Mouse (Mus musculus) midbrain, embryonic 14.5 days (tissue): ENCODE results near the gene Ccdc183. TPM values are rescaled to one million over a fixed set of nuclear protein-coding genes. Genes with fewer than 3 reads are reported as not detected.
A peak's percentile ranks its signal among the peaks of the same experiment; 100 is the strongest.

Source experiments
- ATAC-seq: fragments of 200-750 bp; cut with Nextera tagmentation; 2 replicates; pipeline ENCODE4 v1.8.0; 2017; ENCODE audit warnings: moderate number of reproducible peaks, moderate library complexity; ENCODE audit not compliant: low FRiP score, low TSS enrichment
- DNase-seq: peaks from one replicate; pipeline ENCODE4 v3.0.0-alpha.2; 2015
- H3K27ac ChIP-seq: fragments of 300-500 bp; sonication (generic); replicated peaks from 2 replicates; pipeline ENCODE4 v1.5.1; 2014; ENCODE audit warnings: mild to moderate bottlenecking, low read depth, low read length, moderate library complexity
- H3K27me3 ChIP-seq: fragments of 300-500 bp; sonication (generic); 2 replicates; pipeline ENCODE4 v1.6.1; 2014; ENCODE audit warnings: low read length, control low read depth, mixed read lengths; ENCODE audit not compliant: control insufficient read depth, insufficient read depth
- H3K36me3 ChIP-seq: fragments of 300-500 bp; sonication (generic); 2 replicates; pipeline ENCODE4 v1.6.1; 2014; ENCODE audit warnings: low read length, control low read depth; ENCODE audit not compliant: control insufficient read depth, insufficient read depth
- H3K4me1 ChIP-seq: fragments of 300-500 bp; sonication (generic); 2 replicates; pipeline ENCODE4 v1.6.1; 2014; ENCODE audit warnings: mild to moderate bottlenecking, antibody characterized with exemption, low read length, control low read depth; ENCODE audit not compliant: control insufficient read depth, insufficient read depth
- H3K4me2 ChIP-seq: fragments of 300-500 bp; sonication (generic); 2 replicates; pipeline ENCODE4 v1.6.1; 2014; ENCODE audit warnings: mild to moderate bottlenecking, low read length, moderate library complexity
- H3K4me3 ChIP-seq: fragments of 300-500 bp; sonication (generic); replicated peaks from 2 replicates; pipeline ENCODE4 v1.5.1; 2014; ENCODE audit warnings: low read depth, low read length
- H3K9ac ChIP-seq: fragments of 300-500 bp; sonication (generic); replicated peaks from 2 replicates; pipeline ENCODE4 v1.6.1; 2014; ENCODE audit warnings: mild to moderate bottlenecking, low read length, moderate library complexity
- H3K9me3 ChIP-seq: fragments of 300-500 bp; sonication (generic); 2 replicates; pipeline ENCODE4 v1.6.1; 2016; ENCODE audit warnings: low read length, control low read depth, mixed read lengths; ENCODE audit not compliant: control insufficient read depth
- WGBS: fragments of 180-500 bp; shearing (Covaris S2); extraction: QIAGEN DNeasy Blood & Tissue Kit; methylation state at CpG from one replicate; pipeline ENCODE4 v1.1.7; 2014; 5-methylcytosine and 5-hydroxymethylcytosine counted together
- polyA plus RNA-seq: library from polyadenylated mRNA; unstranded; fragments of >200 nt; fragmentation: Nextera tagmentation; extraction: Ambion mirVana; gene quantifications from 2 replicates; pipeline ENCODE4 v1.2.1, GENCODE M21; 2014

Gene Ccdc183
- polyA plus RNA-seq, 1 experiment from 2014 or later = 0.33 TPM

DNA sequence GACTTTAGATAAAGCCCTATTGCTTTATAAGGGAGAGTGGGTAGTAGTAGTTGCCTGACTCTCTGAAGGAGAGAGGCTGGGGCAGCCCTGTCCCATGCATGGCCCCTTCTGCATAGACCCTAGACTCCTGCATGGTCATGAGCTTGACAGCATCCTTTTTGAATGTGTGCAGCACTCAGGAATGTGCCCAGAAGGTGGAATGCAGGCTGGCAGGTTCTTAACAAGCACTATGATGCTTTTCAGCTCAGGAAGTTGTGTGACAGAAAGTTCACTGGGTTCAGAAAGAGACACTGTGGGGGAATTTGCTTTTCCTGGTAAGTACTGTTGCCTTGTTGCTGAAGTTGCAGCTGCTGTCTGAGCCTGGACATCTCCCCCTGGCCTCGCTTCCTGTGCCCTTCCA is 37.0 kb upstream of the Ccdc183 start:
- DNase-seq (no peak), ATAC-seq (no peak)
- no peak overlapping the region for H3K27ac ChIP-seq
- H3K36me3 ChIP-seq = no peaks in the 10 kb centered on the region
- WGBS = 67% methylated on average over 1 of the region's 1 CpGs
- H3K9me3 ChIP-seq = no peaks in the 10 kb centered on the region
- H3K4me1 ChIP-seq = no peaks in the 10 kb centered on the region
- H3K9ac ChIP-seq = no peak overlapping the region
- no peak overlapping the region for H3K4me3 ChIP-seq
- H3K4me2 ChIP-seq = no peak overlapping the region
- no peaks in the 10 kb centered on the region for H3K27me3 ChIP-seq

DNA sequence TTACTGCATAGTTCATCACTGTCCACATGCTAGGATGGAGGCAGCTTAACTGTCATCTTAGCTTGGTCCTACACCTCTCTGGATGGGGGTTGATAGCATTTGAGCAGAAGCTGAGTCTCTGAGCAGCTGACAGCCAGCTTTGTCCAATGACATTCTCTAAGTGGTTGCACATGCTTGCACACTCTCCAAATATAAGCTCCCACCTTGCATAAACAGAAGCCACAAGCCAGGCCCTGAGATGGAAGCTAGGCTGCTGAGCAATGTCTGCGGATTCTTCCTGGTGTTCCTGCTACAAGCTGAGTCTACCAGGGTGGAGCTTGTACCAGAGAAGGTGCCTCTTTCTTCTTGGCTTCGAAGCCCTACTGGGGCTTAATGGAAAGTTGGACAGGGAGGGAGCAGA is 35.4 kb upstream of the Ccdc183 start, which contains the start of gene Lcn8:
TSS of gene Lcn8 (plus strand) at position 219 of the 400 bp plus-strand sequence.
- H3K4me3 ChIP-seq = no peak within 1 kb of the TSS
- no peaks in the 10 kb centered on the region for H3K4me1 ChIP-seq
- ATAC-seq = no peak
- no peaks in the 10 kb centered on the region for H3K9me3 ChIP-seq
- no peak within 1 kb of the TSS for H3K4me2 ChIP-seq
- 69% methylated on average over 2 of the region's 2 CpGs for WGBS
- DNase-seq = no peak
- H3K36me3 ChIP-seq = no peaks in the 10 kb centered on the region
- H3K27ac ChIP-seq = no peak within 1 kb of the TSS
- H3K27me3 ChIP-seq = no peaks in the 10 kb centered on the region
- no peak within 1 kb of the TSS for H3K9ac ChIP-seq

DNA sequence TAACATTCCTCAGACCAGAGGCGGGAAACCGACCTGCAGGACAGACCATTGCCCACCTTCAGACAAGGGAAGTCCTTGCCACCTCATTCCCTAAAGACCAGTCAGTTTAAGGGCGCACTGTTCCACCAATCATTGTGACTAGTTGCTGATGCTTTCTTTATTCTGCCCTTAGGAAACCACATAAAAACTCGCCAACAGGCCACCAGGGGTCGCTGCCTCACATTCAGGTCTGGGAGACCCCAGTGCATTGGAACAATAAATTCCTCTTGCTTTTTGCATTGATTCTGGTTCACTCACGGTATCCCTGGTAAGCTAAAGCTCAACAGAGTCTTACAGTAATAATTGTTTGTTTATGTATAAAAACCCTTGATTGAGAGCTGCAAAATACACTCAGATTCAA is 22.4 kb upstream of the Ccdc183 start:
- Histone ChIP-seq H3K4me3 (no peak overlapping the region), H3K9ac (no peak overlapping the region), H3K27me3 (no peaks in the 10 kb centered on the region), H3K36me3 (no peaks in the 10 kb centered on the region), H3K4me2 (no peak overlapping the region), H3K9me3 (no peaks in the 10 kb centered on the region), H3K4me1 (no peaks in the 10 kb centered on the region), H3K27ac (no peak overlapping the region)
- WGBS = 19% methylated on average over 6 of the region's 6 CpGs
- peak; percentile 70 for DNase-seq
- ATAC-seq = no peak

DNA sequence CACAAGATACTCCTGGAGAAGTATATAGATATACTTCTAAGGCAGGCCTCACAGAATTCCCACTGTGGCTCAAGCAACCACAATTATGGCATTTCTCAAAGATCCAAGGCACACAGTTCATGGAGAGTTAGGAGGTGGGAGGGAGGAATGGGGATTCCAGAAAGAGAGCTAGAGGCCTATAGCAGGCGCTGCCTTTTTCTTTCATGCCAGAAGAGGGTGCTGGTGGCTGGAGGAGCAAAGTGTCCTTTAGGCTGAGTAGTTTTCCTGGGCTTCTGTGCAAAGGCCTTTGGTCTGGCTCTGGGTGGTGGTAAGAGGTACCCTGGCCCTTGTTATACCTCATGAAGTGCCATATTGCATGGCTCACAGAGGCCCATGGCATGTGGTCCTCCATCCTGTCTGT is 16.6 kb upstream of the Ccdc183 start:
- no peaks in the 10 kb centered on the region for H3K27me3 ChIP-seq
- H3K27ac ChIP-seq = no peak overlapping the region
- H3K9me3 ChIP-seq = no peaks in the 10 kb centered on the region
- ATAC-seq (no peak), DNase-seq (no peak)
- 43% methylated on average over 1 of the region's 1 CpGs for WGBS
- H3K4me3 ChIP-seq = no peak overlapping the region
- H3K4me1 ChIP-seq = no peaks in the 10 kb centered on the region
- H3K36me3 ChIP-seq = no peaks in the 10 kb centered on the region
- H3K4me2 ChIP-seq = no peak overlapping the region
- H3K9ac ChIP-seq = no peak overlapping the region

DNA sequence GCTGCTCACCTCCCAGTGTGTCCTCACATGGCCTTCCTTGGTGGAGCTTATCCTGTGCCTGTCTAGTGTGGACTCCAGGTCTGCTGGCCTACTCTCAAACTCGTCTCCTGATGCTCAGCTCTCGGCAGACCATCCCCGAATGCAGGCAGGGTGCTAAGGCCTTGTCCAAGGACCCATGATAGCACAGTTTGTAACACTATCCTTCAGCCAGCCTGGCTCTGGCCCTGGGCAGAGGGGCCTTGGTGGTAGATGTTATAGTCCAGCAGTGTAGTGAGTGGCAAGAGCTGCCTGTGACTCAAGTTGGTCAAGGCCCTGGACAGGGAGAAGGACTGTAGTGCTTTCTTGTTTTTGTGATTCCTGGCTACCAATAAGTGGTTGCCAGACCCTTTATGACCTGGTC is 16.1 kb upstream of the Ccdc183 start:
- DNase-seq = no peak
- no peaks in the 10 kb centered on the region for H3K9me3 ChIP-seq
- no peak overlapping the region for H3K9ac ChIP-seq
- no peaks in the 10 kb centered on the region for H3K36me3 ChIP-seq
- H3K27me3 ChIP-seq = no peaks in the 10 kb centered on the region
- 85% methylated on average over 3 of the region's 3 CpGs for WGBS
- no peak overlapping the region for H3K4me3 ChIP-seq
- no peak for ATAC-seq
- H3K4me1 ChIP-seq = no peaks in the 10 kb centered on the region
- no peak overlapping the region for H3K4me2 ChIP-seq
- H3K27ac ChIP-seq = no peak overlapping the region

DNA sequence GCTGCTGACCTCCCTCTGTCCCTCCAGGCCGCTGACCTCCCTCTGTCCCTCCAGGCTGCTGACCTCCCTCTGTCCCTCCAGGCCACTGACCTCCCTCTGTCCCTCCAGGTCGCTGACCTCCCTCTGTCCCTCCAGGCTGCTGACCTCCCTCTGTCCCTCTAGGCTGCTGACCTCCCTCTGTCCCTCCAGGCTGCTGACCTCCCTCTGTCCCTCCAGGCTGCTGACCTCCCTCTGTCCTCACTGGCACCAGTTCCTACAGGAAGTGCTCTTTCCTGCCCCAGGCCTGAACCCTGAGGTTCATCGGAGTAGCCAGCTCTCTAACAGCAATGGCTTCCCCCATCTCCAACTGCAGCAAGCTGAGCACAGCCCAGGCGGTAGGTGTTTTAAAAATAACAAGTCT is 11.3 kb upstream of the Ccdc183 start:
- no peak for ATAC-seq
- H3K27me3 ChIP-seq = no peaks in the 10 kb centered on the region
- H3K4me3 ChIP-seq = no peak overlapping the region
- no peaks in the 10 kb centered on the region for H3K4me1 ChIP-seq
- no peaks in the 10 kb centered on the region for H3K9me3 ChIP-seq
- H3K4me2 ChIP-seq = no peak overlapping the region
- whole genome bisulfite sequencing = 54% methylated on average over 4 of the region's 4 CpGs
- no peak overlapping the region for H3K27ac ChIP-seq
- H3K36me3 ChIP-seq = no peaks in the 10 kb centered on the region
- no peak for DNase-seq
- no peak overlapping the region for H3K9ac ChIP-seq

DNA sequence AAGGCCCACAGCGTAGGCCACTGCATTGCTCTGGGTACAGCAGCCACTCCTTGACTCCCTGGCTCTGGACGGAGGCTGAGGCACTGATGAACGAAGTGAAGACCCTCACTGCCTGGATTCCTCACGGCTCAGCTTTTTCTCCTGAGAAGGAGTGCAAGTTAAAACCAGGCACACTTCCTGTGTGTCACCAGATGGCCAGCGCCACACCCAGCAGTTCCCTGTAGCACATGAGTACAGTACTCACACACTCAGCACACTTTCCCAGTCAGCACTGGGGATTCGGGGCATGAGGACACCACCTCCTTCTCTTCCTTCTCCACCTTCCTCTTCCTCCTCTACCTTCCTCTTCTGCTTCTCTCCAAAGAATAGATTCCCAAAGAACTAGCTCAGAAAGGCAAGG is 10.3 kb upstream of the Ccdc183 start, which contains the start of gene Fcna:
TSS of gene Fcna (minus strand) at position 220 of the 400 bp plus-strand sequence.
- no peaks in the 10 kb centered on the region for H3K4me1 ChIP-seq
- DNase-seq (no peak), ATAC-seq (no peak)
- H3K27ac ChIP-seq = no peak within 1 kb of the TSS
- WGBS = 82% methylated on average over 6 of the region's 6 CpGs
- no peak within 1 kb of the TSS for H3K9ac ChIP-seq
- H3K36me3 ChIP-seq = no peaks in the 10 kb centered on the region
- H3K27me3 ChIP-seq = no peaks in the 10 kb centered on the region
- H3K4me3 ChIP-seq = no peak within 1 kb of the TSS
- H3K4me2 ChIP-seq = no peak within 1 kb of the TSS
- H3K9me3 ChIP-seq = no peaks in the 10 kb centered on the region

DNA sequence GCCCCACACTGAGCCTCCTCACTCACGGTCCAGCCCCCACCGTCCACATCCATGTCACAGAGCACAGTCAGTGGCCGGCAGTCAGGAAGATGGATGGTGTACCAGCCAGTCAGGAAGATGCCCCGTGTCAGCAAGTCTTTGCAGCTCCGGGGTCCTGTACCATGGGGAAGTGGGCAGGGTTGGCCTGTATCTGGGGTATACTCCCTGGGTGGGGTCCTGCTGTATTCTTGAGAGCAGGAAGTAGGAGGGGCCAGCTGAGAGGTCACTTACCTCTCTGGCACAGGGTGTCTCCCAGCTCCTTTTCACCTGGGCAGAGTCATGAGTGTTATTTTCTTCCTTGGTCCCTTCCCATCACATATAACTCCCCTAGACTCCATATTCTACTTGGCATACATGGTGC is 8.5 kb upstream of the Ccdc183 start:
- ATAC-seq = no peak
- H3K4me3 ChIP-seq = no peak overlapping the region
- peaks cover 5% of the 10 kb centered on the region; the same call in 1 of the 2 replicates for H3K4me1 ChIP-seq
- H3K27ac ChIP-seq = no peak overlapping the region
- 76% methylated on average over 5 of the region's 5 CpGs for WGBS
- no peaks in the 10 kb centered on the region for H3K27me3 ChIP-seq
- DNase-seq = no peak
- H3K9me3 ChIP-seq = no peaks in the 10 kb centered on the region
- no peak overlapping the region for H3K4me2 ChIP-seq
- H3K36me3 ChIP-seq = no peaks in the 10 kb centered on the region
- no peak overlapping the region for H3K9ac ChIP-seq

DNA sequence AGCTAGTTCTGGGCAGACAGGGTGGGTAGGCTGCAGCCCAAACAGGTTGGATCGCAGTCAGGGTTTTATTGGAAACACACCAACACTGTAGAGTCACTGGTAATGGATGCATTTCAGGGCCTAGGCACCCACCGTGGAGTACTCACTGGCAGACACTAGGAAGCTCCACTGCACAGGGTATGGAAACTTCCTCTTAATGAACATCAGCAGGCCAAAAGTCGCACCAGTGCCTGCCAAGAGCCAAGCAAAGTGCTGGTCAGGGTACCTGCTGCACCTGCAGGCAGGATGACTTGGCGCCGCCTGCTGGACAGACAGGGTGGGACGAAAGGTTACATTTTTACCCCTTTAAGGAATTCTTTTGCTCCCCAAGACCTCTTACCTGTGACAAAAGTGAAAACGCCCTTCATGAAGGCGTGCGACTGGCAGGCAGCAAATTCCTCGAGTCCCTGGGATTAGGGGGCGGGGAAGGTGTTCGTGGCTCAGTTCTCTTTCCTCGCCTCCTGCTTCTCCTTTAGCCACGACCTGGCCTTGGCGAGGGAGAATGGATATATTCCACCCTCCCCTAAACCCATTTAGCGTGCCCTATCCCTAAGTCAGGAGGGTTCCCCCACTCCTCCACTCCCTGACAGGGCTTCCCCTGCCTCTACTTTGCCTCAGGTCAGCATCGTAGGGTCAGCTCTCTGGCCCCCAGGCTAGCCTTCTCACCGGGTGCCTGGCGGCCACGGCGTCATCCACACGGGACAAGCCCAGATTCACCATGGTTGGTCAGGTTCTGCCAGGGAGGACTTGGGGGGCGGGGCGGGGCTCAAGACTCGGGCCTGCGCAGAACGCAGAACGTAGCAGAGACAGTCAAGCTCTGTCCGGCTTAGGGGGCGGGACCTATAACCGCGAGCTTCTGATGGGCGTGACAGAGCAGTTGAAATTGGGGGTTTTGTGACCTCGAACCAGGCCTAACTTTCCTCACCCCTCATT is 4.0 kb upstream of the Ccdc183 start, which contains the start of gene Tmem141:
TSS of gene Tmem141 (minus strand) at position 777 of the 972 bp plus-strand sequence.
- no peaks in the 10 kb centered on the region for H3K9me3 ChIP-seq
- DNase-seq = peak; percentile 91
- H3K27ac ChIP-seq = peak within 1 kb of the TSS; percentile 70
- peaks cover 5% of the 10 kb centered on the region; the same call in 1 of the 2 replicates for H3K4me1 ChIP-seq
- H3K9ac ChIP-seq = peak within 1 kb of the TSS; percentile 55
- H3K36me3 ChIP-seq = no peaks in the 10 kb centered on the region
- peaks cover 14% of the 10 kb centered on the region; the same call in 1 of the 2 replicates for H3K27me3 ChIP-seq
- peak within 1 kb of the TSS; percentile 47 for H3K4me3 ChIP-seq
- ATAC-seq = peak; percentile 94
- H3K4me2 ChIP-seq = peak within 1 kb of the TSS; percentile 76
- 7% methylated on average over 34 of the region's 34 CpGs for WGBS
